Mouse (Mus musculus): ENCODE measurements around the gene Inhbe.
"Not testable (repeated sequence)": the region's sequence is repeated elsewhere in the genome, so short reads cannot be mapped to it uniquely, and the experiment has no call there.

The Inhbe gene

DNA sequence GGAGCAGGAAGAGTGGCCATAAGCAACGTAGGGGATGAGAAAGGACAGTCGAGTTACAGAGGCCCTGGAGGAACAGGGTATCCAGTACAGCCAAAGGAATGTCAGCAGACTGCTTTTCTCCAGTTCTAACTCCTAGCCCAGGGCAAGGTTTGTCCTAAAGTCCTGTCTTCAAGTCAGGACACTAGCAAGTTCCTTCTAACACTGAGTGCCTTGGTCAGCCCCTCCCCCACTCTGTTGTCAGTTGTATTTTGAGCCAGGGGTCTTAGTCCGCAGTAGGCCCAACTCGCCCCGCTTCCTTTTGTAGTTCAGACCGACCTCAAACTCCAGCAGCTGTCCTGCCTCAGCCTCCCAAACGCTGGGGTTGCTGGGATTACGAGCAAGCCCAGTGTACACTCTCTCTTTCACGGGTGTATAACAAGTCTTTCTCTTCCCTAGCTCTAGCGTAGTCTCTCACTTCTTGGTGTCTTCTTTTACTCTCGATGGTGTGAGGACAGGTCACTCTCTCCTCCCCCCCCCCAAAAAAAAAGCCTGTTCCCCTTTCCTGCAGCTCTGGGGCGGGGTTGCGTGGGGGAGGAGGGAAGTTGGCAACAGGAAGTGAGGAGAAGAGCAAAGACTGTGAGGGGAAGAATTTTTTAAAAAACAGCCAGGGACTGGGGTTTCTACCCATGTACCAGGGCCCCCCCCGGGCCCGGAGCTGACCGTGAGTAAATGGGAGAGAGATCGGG is 30.9 kb downstream of the Inhbe start:
- DNase-seq (ENCODE audit: low spot score in 2 of 2): no peak

DNA sequence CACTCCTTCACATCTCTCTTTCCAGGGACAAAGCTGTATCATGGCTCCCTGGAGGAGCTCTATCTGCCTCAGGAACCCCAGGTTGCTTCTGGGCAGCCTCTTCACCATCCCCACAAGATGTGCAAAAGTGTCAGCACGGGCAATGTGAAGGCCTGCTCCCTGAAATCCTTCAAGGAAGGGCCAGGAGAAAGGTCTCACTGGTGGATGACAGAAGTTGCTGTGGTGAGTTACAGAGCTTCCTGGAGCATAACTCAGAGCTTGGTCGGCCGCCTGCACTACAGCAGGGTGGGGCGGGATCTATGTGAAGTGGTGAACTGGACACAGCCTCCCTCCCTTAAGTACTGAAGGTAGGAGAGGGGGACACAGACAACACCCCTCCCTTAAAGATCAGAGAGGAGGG is 31.5 kb downstream of the Inhbe start:
- DNase-seq (ENCODE audit: low spot score in 2 of 2): no peak

DNA sequence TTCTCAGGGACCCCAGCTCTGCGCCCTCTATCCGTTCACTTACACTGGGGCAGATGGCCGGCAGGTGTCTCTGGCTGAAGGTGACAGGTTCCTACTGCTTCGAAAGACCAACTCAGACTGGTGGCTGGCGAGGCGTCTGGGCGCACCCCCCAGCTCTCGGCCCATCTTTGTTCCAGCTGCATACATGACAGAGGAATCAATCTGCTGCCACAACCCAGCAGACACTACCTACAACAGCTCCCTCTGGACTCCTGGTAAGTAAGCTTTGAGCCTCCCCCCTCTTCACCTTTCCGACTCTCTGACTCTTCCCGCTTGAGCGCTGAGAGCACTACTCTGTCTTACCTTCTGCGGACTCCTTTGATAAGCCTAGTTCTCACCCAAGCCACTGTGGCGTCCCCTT is 32.0 kb downstream of the Inhbe start:
- no peak for DNase-seq (ENCODE audit: low spot score in 2 of 2)

DNA sequence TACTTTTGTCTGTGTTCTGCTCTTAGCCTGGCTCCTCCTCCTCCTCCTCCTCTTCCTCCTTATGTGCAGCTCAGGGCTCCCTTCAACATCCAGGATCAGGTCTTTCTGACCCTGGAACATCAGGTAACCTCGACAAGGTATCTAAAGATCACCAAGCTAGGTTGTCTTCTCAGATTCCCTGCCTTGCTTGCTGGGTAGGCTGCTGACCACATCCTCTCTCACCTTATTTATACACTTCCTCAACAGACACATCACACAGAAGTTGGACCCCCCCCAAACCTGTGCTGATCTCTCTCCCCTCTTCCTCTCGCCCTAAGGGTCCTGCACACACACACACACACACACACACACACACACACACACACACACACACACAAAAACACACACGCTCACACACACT is 32.6 kb downstream of the Inhbe start, which contains the start of gene Arhgap9:
Gene Arhgap9, plus strand, starts transcription at position 344 of the 400 bp plus-strand sequence.
- DNase-seq (ENCODE audit: low spot score in 2 of 2): no peak

DNA sequence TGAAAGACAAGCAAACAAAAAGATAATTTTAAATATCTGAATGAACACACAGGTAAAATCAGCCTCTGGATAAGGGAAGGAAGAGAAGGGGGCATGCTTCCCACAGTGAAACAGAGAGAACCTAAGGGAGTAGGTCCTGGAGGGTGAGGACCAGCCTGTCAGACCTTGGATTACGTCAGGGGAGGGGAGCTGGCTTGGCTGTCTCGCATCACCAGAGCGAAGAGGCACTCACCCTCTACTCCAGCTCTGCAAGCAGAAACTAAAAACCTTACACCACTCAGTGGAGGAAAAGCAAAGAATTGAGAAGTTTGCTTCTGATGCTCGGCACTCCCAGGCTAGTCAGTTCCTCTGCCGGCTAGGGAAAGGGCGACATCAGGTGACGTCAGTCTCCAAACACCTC is 34.2 kb downstream of the Inhbe start:
- no peak for DNase-seq (ENCODE audit: low spot score in 2 of 2)

DNA sequence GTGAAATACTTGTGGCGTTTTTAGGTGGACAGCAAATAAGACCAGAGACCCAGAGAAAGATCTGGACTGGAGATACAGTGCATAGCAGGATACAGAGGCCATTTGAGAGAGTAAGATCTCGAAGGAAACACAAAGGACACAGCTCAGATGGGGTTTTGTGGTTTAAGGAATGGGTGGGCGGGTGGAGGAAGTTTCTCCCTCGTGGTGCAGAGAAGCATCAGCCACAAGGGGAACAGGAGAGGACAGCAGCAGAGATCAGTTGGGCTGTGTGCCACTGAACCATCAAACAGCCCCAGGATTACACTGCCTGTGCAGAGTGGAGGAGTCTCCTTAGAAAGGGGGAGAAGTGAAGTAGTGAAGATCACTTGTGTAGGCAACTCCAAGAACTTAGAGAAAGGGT is 36.2 kb downstream of the Inhbe start:
- no peak for DNase-seq (ENCODE audit: low spot score in 2 of 2)

DNA sequence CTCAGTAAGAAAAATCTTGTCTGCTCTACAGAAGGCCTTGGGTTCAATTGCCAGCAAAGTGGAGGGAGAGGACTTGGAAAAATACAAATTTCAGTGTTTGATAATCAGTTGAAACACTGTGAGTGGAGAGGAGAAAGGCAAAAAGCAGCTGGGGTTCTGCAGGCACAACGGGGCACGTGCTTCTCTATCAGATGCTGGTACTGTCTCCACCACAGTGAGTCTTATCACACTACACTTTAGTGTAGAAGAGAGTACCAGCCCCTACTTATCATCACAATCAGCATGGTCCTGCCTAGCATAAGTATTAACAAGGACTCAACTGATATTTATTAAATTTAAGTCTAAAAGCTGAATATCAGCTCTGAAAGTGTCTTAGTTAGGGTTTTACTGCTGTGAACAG is 36.9 kb downstream of the Inhbe start:
- no peak for DNase-seq (ENCODE audit: low spot score in 2 of 2)

DNA sequence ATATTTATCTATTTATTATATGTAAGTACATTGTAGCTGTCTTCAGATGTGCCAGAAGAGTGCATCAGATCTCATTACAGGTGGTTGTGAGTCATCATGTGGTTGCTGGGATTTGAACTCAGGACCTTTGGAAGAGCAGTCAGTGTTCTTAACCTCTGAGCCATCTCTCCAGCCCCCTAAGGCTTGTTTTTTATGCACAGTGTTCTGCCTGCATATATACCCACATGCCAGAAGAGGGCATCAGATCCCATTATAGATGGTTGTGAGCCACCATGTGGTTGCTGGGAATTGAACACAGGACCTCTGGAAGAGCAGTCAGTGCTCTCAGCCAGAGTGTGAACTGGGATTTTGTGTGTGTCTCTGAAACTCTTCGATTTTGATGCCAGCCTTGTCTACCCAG is 39.3 kb downstream of the Inhbe start:
- DNase-seq (ENCODE audit: low spot score in 2 of 2): not testable (repeated sequence)

DNA sequence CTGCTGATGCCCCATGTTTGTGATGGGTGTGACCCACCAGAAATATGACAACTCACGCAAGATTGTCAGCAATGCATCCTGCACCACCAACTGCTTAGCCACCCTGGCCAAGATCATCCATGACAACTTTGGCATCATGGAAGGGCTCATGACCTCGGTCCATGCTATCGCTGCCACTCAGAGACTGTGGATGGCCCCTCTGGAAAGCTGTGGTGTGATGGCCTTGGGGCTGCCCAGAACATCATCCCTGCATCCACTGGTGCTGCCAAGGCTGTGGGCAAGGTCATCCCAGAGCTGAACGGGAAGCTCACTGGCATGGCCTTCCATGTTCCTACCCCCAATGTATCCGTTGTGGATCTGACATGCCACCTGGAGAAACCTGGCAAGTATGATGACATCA is 40.7 kb downstream of the Inhbe start:
- not testable (repeated sequence) for DNase-seq (ENCODE audit: low spot score in 2 of 2)

DNA sequence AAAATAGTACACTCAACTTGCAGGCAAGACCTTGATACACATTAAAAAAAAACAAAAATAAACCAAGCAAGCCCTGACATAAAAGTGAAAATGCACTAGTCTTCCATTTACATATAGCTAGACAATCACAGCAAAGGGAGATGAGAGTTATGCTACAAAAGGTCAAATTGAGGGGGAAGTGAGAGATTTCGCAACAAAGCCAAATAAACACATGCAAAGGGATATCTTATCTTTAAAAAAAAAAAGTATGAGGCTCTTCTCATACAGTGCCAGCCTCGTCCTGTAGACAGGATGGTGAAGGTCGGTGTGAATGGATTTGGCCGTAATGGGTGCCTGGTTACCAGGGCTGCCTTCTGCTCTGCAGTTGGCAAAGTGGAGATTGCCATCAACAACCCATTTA is 41.4 kb downstream of the Inhbe start:
- DNase-seq (ENCODE audit: low spot score in 2 of 2): no peak

DNA sequence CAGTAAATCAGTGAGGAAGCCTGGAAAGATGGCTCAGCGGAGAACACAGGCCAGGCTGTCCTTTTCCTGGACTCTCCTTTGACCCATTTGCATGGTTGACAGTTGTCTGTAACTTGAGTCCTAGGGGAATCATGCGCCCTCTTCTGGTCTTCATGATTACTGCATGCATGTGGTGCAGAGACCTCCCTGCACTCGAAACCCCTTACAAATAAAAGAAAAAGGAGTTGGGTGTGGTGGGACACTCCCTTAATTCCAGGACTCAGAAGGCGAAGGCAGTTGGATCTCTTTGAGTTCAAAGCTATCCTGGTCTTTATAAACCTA is 41.9 kb downstream of the Inhbe start:
- peak; percentile 84 to 85 for DNase-seq (ENCODE audit: low spot score in 2 of 2)

DNA sequence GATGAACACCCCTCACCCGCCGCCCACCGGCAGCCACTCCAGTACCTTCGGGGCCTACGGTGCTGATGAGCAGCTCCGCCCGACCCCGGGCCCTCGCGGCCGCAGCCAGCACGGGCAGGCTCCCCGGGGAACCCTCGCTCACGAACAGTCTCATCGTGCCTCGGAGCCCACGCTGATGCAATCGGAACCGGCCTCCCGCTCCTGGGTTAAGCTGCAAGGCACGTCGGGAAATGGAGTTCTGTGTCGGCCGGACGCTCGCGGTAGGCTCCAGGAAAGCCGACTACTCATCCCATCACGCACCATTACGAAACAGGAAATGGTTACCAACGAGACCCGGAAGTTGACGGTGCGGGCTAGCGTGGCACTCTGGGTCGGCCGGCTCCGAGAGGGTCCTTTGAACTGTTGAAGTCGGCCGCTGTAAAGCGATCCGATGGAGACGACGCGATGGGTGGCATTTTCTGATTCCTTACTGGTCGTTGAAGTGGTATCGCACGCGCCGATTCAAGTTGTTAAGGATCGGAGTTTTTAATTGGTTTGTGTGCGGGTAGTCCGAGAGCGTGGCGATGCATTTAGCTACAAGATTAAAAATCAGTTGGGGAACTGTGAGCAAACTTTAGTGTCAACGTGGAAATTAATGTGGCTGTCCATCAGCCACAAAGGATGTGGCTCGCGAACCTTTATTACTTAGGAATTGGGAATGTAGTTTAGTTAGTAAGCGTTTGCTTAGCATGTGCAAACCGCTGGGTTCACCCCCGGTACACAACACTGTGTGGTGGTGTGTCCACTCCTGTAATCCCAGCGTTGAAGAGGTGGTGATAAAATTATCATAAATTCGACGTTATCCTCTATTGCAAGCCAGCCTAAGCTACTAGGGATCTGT is 42.5 kb downstream of the Inhbe start, which contains the start of gene Mars:
Gene Mars, minus strand, starts transcription at position 311 of the 880 bp plus-strand sequence.
- DNase-seq (ENCODE audit: low spot score in 2 of 2): peak; percentile 96 to 97

DNA sequence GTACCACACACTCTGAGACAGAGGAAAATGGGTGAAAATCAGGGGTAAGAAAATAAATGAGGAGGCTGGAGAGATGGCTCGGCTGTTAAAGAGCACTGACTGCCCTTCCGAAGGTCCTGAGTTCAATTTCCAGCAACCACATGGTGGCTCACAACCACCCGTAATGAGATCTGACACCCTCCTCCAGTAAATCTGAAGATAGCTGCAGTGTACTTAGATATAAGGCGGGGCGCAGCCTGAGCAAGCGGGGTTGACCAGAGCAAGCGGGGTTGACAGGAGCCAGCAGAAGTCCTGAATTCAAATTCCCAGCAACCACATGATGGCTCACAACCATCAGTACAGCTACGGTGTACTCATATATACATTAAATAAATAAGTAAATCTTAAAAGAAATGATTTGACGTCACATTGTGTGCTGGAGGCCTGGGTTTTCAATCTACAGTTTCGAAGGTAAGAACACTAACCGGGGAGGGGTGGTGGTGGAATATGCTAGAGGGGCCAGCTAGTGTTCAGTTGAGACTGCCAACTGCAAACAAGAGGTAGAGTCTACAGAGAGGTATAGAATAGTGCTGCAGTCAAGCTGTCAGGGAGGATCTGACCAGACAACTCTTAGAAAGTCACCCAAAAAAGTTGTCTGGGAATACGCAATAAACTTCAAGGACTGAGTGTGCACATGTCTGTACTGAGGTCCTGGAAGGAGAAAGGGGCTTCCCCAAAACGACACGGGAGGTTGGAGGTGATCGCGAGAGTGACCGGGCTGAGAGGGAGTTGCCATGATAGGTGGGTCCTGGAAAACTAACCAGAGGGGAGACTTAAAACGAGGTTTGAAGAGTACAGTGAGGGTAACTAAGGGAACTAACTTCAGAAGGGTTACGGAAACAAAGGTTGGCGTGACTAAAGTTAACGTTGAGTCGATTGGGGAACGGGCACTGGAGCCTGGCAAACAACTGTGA is 43.4 kb downstream of the Inhbe start:
- no peak for DNase-seq (ENCODE audit: low spot score in 2 of 2)

DNA sequence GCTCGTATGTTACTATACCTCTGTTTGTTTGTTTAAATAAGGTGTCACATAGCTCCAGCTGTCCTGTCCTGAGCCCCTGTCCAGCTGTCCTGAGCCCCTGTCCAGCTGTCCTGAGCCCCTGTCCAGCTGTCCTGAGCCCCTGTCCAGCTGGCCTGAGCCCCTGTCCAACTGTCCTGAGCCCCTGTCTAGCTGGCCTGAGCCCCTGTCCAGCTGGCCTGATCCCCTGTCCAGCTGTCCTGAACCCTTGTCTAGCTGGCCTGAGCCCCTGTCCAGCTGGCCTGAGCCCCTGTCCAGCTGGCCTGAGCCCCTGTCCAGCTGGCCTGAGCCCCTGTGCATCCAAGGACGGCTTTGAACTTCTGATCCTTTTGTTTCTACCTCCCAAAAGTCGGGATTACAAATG is 45.0 kb downstream of the Inhbe start:
- DNase-seq (ENCODE audit: low spot score in 2 of 2): not testable (repeated sequence)

DNA sequence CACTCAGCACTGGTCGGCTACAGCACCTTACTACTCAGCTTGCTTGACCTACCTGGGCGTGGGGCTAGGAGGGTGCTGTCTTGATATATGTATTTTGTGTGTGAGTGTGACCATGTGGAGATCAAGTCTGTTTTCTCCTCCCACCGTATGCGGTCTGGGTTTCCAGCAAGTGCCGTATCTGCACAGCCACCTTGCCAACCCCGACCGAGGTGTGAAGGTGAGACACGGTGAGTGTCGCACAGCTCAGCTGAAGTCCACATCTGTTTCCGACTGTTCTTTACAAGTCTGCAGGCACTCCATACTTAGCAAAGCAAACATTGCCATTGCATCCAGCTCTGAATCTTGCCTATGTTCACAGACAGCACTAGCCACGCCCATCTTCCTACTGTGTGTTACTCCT is 51.1 kb downstream of the Inhbe start:
- no peak for DNase-seq (ENCODE audit: low spot score in 2 of 2)

DNA sequence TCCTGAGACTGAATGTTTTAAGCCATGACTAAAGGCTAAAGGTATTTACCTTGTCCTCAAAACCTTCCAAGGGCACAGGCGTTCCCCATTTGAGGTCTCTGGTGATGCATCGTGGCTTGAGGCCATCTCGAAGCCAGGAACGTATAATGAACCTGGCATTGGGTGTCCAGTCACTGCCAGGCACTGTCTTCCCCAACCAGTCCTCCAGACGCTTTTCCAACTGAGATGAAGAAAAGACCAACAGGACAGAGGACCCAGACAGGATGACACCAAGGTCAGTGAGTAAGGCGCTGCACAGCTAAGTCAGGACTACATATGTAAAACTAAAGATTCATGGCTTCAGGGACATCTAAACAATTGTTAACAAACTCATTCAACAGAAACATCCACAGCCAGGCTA is 53.9 kb downstream of the Inhbe start:
- DNase-seq (ENCODE audit: low spot score in 2 of 2): no peak
